Mouse (Mus musculus) neural tube, embryonic 15.5 days (tissue): ENCODE measurements at regions not wholly inside any gene's neighbourhood (a gene's known extent, or its start where the extent isn't known, plus 50 kb on each side); places are given as distances from the start of the nearest gene placed in this dataset.
A peak's percentile ranks its signal among the peaks of the same experiment; 100 is the strongest.

Source experiments
- ATAC-seq: fragments of 200-750 bp; cut with Nextera tagmentation; 2 replicates; pipeline ENCODE4 v1.8.0; 2017; ENCODE audit warnings: mild to moderate bottlenecking, moderate TSS enrichment, moderate library complexity; ENCODE audit not compliant: low FRiP score
- H3K27ac ChIP-seq: fragments of 300-500 bp; sonication (generic); replicated peaks from 2 replicates; pipeline ENCODE4 v1.5.1; 2015; ENCODE audit warnings: mild to moderate bottlenecking, inconsistent platforms
- H3K27me3 ChIP-seq: fragments of 300-500 bp; sonication (generic); replicated peaks from 2 replicates; pipeline ENCODE4 v1.6.1; 2015; ENCODE audit warnings: inconsistent platforms
- H3K36me3 ChIP-seq: fragments of 300-500 bp; sonication (generic); 2 replicates; pipeline ENCODE4 v1.6.1; 2015; ENCODE audit warnings: inconsistent platforms
- H3K4me1 ChIP-seq: fragments of 300-500 bp; sonication (generic); 2 replicates; pipeline ENCODE4 v1.6.1; 2015; ENCODE audit warnings: inconsistent platforms
- H3K4me2 ChIP-seq: fragments of 300-500 bp; sonication (generic); 2 replicates; pipeline ENCODE4 v1.6.1; 2015; ENCODE audit warnings: inconsistent platforms, mild to moderate bottlenecking, moderate library complexity
- H3K4me3 ChIP-seq: fragments of 300-500 bp; sonication (generic); replicated peaks from 2 replicates; pipeline ENCODE4 v1.5.1; 2015; ENCODE audit warnings: mild to moderate bottlenecking, inconsistent platforms
- H3K9ac ChIP-seq: fragments of 300-500 bp; sonication (generic); replicated peaks from 2 replicates; pipeline ENCODE4 v1.6.1; 2015; ENCODE audit warnings: mild to moderate bottlenecking, inconsistent platforms
- H3K9me3 ChIP-seq: fragments of 300-500 bp; sonication (generic); replicated peaks from 2 replicates; pipeline ENCODE4 v1.6.1; 2016; ENCODE audit warnings: inconsistent platforms
- WGBS: fragments of 180-500 bp; shearing (Covaris S2); methylation state at CpG from one replicate; pipeline ENCODE4 v1.1.7; 2015; ENCODE audit warnings: mixed read lengths; 5-methylcytosine and 5-hydroxymethylcytosine counted together

DNA sequence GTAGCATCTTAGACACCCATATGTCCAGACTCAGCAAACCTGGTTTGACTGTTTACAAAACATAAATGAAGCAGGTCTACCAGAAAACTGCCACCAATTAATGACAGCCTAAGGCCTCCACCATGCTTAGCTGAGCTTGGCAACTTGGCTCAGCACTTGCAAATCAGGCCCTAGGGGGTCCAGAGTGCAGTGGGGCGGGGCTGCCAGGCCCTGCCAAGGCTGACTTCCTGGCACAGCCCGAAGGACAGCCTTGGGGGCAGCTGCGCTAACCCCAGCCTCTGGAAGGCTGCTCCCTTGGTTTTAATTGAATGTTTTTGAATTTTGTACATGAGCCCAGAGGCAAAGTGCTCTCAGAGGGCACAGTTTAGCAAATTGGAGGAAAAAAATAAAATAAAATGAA is 198.3 kb upstream of the Fam19a5 start:
- no peak for ATAC-seq
- no peaks in the 10 kb centered on the region for H3K9me3 ChIP-seq

DNA sequence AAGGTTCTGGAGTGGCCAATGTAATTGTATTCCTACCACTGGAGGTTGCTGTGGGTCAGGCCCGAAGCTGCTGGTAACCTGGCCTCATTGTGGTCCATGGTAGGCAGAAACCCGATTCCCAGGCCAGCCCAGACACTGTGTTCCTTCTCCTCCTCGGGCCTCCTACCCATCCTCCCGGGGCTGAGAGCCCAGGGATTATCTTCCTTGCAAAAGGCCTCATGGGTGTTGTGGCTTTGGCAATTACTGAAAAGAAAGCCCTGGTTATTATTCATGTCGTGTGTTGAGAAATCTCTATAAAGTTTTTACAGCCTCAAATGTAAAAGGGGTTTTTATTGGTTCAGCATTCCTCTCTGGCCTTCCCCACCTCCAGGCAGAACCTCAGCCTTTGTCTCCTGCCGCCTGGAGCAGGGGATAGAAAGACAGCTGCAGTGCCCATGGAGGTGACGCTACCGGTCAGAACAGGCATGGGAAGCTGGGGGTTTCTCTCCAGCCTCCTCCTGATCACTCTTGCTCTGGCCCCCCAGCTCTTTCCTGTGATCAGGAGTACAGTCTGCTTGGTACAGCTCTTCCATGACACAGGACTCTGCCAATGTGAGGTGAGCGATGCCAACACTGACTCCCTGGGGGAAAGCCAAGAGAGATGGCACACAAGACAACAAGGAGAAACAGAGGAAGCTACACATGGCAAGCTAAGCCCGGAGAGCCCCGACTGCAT is 194.4 kb upstream of the Fam19a5 start:
- Histone ChIP-seq H3K4me3 (no peak overlapping the region), H3K9ac (no peak overlapping the region), H3K9me3 (no peaks in the 10 kb centered on the region), H3K27ac (peak overlapping the region; percentile 28), H3K4me1 (peaks cover 17% of the 10 kb centered on the region), H3K4me2 (no peak overlapping the region), H3K27me3 (no peaks in the 10 kb centered on the region), H3K36me3 (no peaks in the 10 kb centered on the region)
- ATAC-seq = peak; percentile 41; the same call in 1 of the 2 replicates
- WGBS = 28% methylated on average over 11 of the region's 11 CpGs

More for the DNA sequence above, 198.3 kb upstream of the Fam19a5 start:
- 0 out of 2 replicates have a peak overlapping the region, but pooled peaks have one; percentile 3 for H3K27ac ChIP-seq
- H3K36me3 ChIP-seq = no peaks in the 10 kb centered on the region
- H3K4me2 ChIP-seq = no peak overlapping the region
- H3K4me1 ChIP-seq = peaks cover 17% of the 10 kb centered on the region
- WGBS = 29% methylated on average over 3 of the region's 3 CpGs
- no peak overlapping the region for H3K9ac ChIP-seq
- no peaks in the 10 kb centered on the region for H3K27me3 ChIP-seq
- H3K4me3 ChIP-seq = no peak overlapping the region

DNA sequence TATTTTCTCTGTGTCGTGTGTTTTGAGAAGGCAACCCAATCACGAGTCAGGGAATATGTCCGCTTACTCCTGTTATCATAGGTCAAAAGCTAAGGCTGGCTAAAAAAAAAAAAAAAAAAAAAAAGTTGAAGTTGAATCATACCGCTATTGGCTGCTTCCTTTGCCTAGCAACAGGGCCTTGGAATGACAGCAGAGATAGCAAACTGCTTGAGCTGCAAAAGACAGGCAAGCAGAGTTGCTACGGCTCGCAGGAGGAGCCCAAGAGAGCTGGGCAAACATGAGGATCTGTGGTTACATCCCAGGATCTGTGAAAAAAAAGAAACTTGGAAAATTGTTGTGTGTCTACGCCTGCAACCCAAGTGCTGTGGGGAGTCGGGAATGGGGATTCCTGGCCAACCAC is 191.3 kb upstream of the Fam19a5 start:
- ATAC-seq = no peak
- H3K36me3 ChIP-seq = no peaks in the 10 kb centered on the region
- WGBS = 80% methylated on average over 8 of the region's 8 CpGs

DNA sequence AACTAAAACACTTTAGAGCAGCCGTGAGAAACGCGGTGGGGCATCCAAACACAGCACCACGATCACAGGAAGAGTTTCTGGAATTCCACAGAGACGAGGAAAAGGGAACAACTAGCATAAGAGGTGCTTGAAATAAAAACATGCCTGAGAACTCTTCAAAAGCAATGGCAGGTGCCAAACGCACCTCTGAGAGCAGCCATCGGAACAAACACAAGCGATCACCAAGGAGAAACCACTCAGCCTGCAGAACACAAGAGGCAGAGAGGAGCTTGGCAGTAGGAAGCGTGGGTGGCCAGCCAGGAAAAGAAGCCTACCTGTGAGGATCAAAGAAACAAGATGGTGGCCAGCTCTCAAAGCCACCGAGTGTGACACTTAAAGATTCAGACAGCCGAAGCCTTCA is 190.2 kb upstream of the Fam19a5 start:
- Histone ChIP-seq H3K27me3 (no peaks in the 10 kb centered on the region), H3K27ac (no peak overlapping the region), H3K36me3 (no peaks in the 10 kb centered on the region), H3K4me3 (no peak overlapping the region), H3K9me3 (no peaks in the 10 kb centered on the region), H3K4me1 (peaks cover 11% of the 10 kb centered on the region), H3K9ac (no peak overlapping the region), H3K4me2 (no peak overlapping the region)
- 91% methylated on average over 11 of the region's 11 CpGs for WGBS
- ATAC-seq = no peak

More for the DNA sequence above, 191.3 kb upstream of the Fam19a5 start:
- Histone ChIP-seq H3K4me1 (peaks cover 11% of the 10 kb centered on the region), H3K4me2 (no peak overlapping the region), H3K27me3 (no peaks in the 10 kb centered on the region), H3K27ac (no peak overlapping the region), H3K9ac (no peak overlapping the region), H3K9me3 (no peaks in the 10 kb centered on the region), H3K4me3 (no peak overlapping the region)

DNA sequence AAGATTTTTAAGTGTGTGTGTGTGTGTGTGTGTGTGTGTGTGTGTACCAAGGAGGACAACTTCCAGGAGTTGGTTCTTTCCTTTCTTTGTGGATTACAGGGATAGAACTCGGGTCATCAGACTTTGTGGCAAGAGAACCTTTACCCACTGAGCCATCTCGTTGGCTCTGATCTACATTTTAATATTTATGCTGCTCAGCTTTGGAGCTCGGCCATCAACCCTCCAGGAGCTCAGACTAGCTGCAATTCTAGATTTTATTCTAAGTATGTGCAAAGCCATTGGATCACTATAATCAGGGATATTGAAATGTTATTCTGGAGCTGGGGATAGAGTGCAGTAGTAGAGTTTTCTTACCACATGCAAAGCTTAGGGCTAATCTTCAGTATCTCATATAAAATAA is 183.6 kb upstream of the Fam19a5 start:
- Histone ChIP-seq H3K36me3 (no peaks in the 10 kb centered on the region), H3K4me1 (no peaks in the 10 kb centered on the region), H3K27ac (no peak overlapping the region), H3K4me2 (no peak overlapping the region), H3K9ac (no peak overlapping the region), H3K9me3 (no peaks in the 10 kb centered on the region), H3K27me3 (no peaks in the 10 kb centered on the region), H3K4me3 (no peak overlapping the region)
- no peak for ATAC-seq
- 80% methylated on average over 3 of the region's 3 CpGs for WGBS

DNA sequence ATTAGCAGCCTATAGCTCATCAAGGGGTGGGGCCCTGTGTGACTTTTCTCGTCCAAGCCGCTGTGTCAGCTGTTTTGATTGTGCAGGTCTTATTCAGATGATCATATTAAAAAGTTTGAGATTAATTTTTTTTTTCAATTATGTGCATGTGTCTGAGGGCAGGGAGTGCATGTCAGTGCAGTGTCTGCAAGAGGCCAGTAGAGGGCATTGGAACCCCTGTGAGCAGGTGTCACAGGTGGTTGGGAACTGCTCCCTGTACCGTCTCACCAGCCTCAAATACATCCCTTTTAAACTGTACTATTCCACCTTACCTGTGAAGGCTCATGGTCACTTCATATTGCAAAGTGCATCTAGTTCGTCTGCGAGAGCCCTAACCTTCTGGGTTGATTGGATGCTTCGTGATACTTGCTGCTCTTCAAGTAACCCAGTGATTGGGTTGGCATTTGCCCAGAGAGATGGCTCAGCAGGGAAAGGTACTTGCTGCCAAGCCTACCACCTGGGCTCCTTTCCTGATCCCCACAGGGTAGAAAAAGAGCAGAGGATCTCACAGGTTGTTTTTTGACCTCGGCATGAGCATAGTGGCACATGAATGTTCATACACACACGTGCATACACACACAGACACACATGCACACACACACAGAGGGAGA is 178.3 kb upstream of the Fam19a5 start:
- Histone ChIP-seq H3K9ac (no peak overlapping the region), H3K4me3 (no peak overlapping the region), H3K27me3 (no peaks in the 10 kb centered on the region), H3K4me2 (no peak overlapping the region), H3K36me3 (no peaks in the 10 kb centered on the region), H3K4me1 (no peaks in the 10 kb centered on the region), H3K9me3 (no peaks in the 10 kb centered on the region), H3K27ac (no peak overlapping the region)
- WGBS = 57% methylated on average over 8 of the region's 8 CpGs
- no peak for ATAC-seq

DNA sequence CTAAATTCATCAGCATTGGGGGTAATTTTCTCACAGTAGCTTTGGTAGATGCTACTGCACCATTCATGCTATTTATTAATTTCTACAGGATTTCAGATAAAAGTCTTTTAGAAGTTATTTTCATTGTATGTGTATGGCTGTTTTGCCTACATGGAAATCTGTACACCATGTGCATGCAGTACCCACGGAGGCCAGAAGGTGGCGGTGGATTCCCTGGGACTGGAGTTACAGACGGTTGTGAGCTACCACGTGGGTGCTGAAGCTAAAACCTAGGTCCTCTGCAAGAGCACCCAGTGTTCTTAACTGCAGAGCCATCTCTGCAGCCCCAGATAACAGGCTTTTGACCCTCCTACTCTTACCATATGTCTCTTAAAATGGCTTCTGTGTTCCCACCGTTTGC is 176.7 kb upstream of the Fam19a5 start:
- Histone ChIP-seq H3K27me3 (no peaks in the 10 kb centered on the region), H3K4me2 (no peak overlapping the region), H3K27ac (no peak overlapping the region), H3K4me1 (no peaks in the 10 kb centered on the region), H3K9me3 (no peaks in the 10 kb centered on the region), H3K36me3 (no peaks in the 10 kb centered on the region), H3K9ac (no peak overlapping the region), H3K4me3 (no peak overlapping the region)
- 48% methylated on average over 5 of the region's 5 CpGs for WGBS
- ATAC-seq = no peak

DNA sequence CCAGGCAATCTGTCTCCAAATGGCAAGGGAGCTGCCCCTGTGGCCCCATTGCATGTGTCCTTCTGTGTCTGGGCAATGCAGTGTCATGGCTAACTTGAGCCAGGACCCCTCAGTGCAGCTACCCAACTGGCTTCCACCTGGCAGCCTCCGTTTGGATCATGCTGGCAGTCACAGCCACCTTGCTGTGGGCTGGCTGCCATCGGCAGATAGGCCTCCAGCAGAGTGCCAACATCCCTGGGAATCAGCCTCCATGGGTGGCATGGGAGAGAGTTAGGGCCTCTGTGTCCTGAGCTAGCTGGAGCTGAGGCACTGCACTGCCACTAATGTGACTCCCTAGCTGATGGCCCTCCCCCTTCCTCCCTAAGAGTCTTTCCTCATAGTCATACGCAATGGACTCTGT is 174.7 kb upstream of the Fam19a5 start:
- WGBS = 90% methylated on average over 3 of the region's 3 CpGs
- no peak overlapping the region for H3K4me3 ChIP-seq

DNA sequence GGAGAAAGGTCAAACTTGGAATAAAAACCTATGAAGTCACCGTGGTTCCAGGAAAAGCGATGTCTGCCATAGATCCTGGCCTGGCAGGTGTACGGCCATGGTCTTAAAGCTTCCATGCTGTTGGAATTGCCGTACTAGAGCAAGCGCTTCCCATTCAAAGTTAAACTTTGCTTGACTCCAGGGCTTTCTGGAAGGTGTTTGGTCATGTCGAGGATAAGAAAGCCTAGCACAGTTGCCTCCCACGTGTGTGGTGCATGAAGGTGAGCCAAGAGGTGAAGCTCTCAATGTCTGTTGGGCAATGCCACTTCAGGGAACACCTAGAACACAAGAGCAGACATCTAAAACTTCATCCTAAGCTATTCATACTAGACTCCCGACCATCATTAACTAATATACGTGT is 174.3 kb upstream of the Fam19a5 start:
- Histone ChIP-seq H3K4me3 (no peak overlapping the region), H3K27me3 (no peaks in the 10 kb centered on the region), H3K9me3 (no peaks in the 10 kb centered on the region), H3K4me2 (no peak overlapping the region), H3K4me1 (peaks cover 7% of the 10 kb centered on the region), H3K27ac (no peak overlapping the region), H3K36me3 (no peaks in the 10 kb centered on the region), H3K9ac (no peak overlapping the region)
- ATAC-seq = no peak
- 91% methylated on average over 9 of the region's 9 CpGs for WGBS

More for the DNA sequence above, 174.7 kb upstream of the Fam19a5 start:
- Histone ChIP-seq H3K4me1 (peaks cover 3% of the 10 kb centered on the region), H3K4me2 (no peak overlapping the region), H3K36me3 (no peaks in the 10 kb centered on the region), H3K27me3 (no peaks in the 10 kb centered on the region), H3K9ac (no peak overlapping the region), H3K9me3 (no peaks in the 10 kb centered on the region), H3K27ac (no peak overlapping the region)
- no peak for ATAC-seq

DNA sequence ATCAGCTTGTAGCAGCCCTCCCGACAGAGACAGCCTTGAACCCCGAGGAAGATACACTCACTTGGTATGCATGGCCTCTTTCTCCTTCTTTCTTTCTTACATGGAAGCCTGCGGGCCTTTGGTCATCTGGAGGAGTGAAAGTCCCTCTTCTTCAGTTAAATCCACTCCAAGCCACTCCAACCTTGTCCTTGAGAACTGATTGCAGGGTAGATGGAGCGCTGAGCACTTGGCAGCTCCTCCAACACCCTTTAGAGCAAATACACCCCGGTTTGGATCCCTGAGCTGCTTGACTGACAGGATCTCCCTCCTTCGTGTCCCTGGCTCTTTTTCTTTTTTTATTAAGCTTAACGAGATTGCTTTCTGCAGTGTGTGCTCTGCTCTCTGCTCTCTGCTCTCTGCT is 173.3 kb upstream of the Fam19a5 start:
- no peaks in the 10 kb centered on the region for H3K9me3 ChIP-seq
- 89% methylated on average over 7 of the region's 7 CpGs for WGBS
- H3K27ac ChIP-seq = no peak overlapping the region
- H3K27me3 ChIP-seq = no peaks in the 10 kb centered on the region
- ATAC-seq = no peak
- H3K4me2 ChIP-seq = no peak overlapping the region
- H3K36me3 ChIP-seq = no peaks in the 10 kb centered on the region
- no peak overlapping the region for H3K4me3 ChIP-seq
- no peak overlapping the region for H3K9ac ChIP-seq
- H3K4me1 ChIP-seq = peaks cover 17% of the 10 kb centered on the region

DNA sequence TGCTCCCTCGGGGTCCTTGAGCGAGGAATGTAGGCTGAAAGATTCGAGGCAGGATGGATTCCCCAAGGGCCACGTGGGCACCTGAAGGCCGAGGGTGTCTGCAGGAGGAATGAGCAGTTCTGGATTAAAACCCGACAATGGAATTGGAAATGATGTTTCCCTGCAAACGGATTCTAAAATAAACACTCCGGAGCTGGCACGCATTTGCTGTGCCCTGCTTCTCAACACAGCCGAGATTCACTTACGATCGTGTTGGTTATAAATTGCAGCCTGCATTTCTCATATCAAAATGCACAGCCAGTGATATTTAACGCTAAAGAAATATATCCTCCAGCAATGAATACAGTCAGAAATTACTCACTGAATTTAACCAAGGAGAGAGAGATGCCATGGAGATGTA is 169.4 kb upstream of the Fam19a5 start:
- Histone ChIP-seq H3K27me3 (no peaks in the 10 kb centered on the region), H3K36me3 (no peaks in the 10 kb centered on the region), H3K27ac (peak overlapping the region; percentile 68), H3K4me2 (0 out of 2 replicates have a peak overlapping the region, but pooled peaks have one; percentile 15), H3K4me3 (no peak overlapping the region), H3K9ac (no peak overlapping the region; the same call in 1 of the 2 replicates), H3K9me3 (no peaks in the 10 kb centered on the region), H3K4me1 (peaks cover 19% of the 10 kb centered on the region)
- no peak for ATAC-seq
- WGBS = 57% methylated on average over 13 of the region's 13 CpGs

DNA sequence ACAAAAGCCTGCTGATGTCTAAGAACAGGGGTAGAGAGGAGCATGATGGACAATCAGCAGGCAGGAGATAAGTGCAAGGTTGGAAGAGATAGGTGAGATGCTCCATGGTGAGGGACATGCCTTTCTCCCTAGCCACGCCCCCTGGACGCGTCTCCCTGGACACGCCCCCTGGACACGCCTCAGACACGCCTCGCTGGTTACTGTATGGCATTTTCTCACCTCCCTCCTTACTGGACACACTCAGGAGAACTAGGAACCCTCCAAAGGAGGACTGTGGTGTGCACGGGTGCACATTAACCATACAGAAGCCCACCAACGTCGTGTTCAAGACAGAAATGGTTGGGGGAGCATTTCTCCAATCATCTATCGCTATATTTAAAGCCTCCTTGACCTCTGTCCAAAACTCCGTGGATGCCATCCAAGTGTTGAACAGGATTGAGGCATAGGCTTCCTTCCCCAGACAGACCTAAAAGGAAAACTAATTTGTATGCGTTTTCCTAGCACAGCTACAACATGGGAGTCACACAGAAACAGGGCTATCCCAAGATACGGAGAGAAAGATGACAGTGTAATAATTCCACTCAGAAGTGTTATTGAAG is 168.4 kb upstream of the Fam19a5 start:
- Histone ChIP-seq H3K4me2 (no peak overlapping the region), H3K4me1 (peaks cover 19% of the 10 kb centered on the region), H3K27me3 (no peaks in the 10 kb centered on the region), H3K9me3 (no peaks in the 10 kb centered on the region), H3K9ac (no peak overlapping the region), H3K4me3 (no peak overlapping the region), H3K27ac (no peak overlapping the region), H3K36me3 (no peaks in the 10 kb centered on the region)
- 75% methylated on average over 14 of the region's 14 CpGs for WGBS
- no peak for ATAC-seq
